Mouse (Mus musculus) hindbrain, embryonic 11.5 days (tissue): ENCODE data around the gene Mindy3. TPM values are rescaled to one million over a fixed set of nuclear protein-coding genes. Genes with fewer than 3 reads are reported as not detected.

Experiments used
- ATAC-seq: fragments of 200-750 bp; cut with Nextera tagmentation; 2 replicates; pipeline ENCODE4 v1.8.0; 2017; ENCODE audit warnings: mild to moderate bottlenecking, moderate TSS enrichment, moderate library complexity; ENCODE audit not compliant: low FRiP score
- DNase-seq: peaks from one replicate; pipeline ENCODE4 v3.0.0-alpha.2; 2015; ENCODE audit warnings: low spot score
- H3K27ac ChIP-seq: fragments of 300-500 bp; sonication (generic); 2 replicates; pipeline ENCODE4 v1.5.1; 2014; ENCODE audit warnings: mild to moderate bottlenecking, low read depth, low read length
- H3K27me3 ChIP-seq: fragments of 300-500 bp; sonication (generic); 2 replicates; pipeline ENCODE4 v1.6.1; 2014; ENCODE audit warnings: mild to moderate bottlenecking, low read length, moderate library complexity, mixed read lengths; ENCODE audit not compliant: control insufficient read depth, insufficient read depth
- H3K36me3 ChIP-seq: fragments of 300-500 bp; sonication (generic); 2 replicates; pipeline ENCODE4 v1.6.1; 2014; ENCODE audit warnings: mild to moderate bottlenecking, low read length, moderate library complexity, mixed read lengths; ENCODE audit not compliant: control insufficient read depth, insufficient read depth
- H3K4me1 ChIP-seq: fragments of 300-500 bp; sonication (generic); replicated peaks from 2 replicates; pipeline ENCODE4 v1.6.1; 2014; ENCODE audit warnings: low read length, mixed read lengths; ENCODE audit not compliant: control insufficient read depth, insufficient read depth
- H3K4me2 ChIP-seq: fragments of 300-500 bp; sonication (generic); replicated peaks from 2 replicates; pipeline ENCODE4 v1.6.1; 2014; ENCODE audit warnings: mild to moderate bottlenecking, low read depth, low read length
- H3K4me3 ChIP-seq: fragments of 300-500 bp; sonication (generic); 2 replicates; pipeline ENCODE4 v1.5.1; 2014; ENCODE audit warnings: low read depth, low read length
- H3K9ac ChIP-seq: fragments of 300-500 bp; sonication (generic); 2 replicates; pipeline ENCODE4 v1.6.1; 2014; ENCODE audit warnings: low read depth, low read length
- H3K9me3 ChIP-seq: fragments of 300-500 bp; sonication (generic); 2 replicates; pipeline ENCODE4 v1.6.1; 2016; ENCODE audit warnings: low read length; ENCODE audit not compliant: control insufficient read depth
- WGBS: fragments of 180-500 bp; shearing (Covaris S2); extraction: QIAGEN DNeasy Blood & Tissue Kit; methylation state at CpG from one replicate; pipeline ENCODE4 v1.1.7; 2014; 5-methylcytosine and 5-hydroxymethylcytosine counted together
- polyA plus RNA-seq: library from polyadenylated mRNA; unstranded; fragments of >200 nt; fragmentation: Nextera tagmentation; extraction: Ambion mirVana; gene quantifications from 2 replicates; pipeline ENCODE4 v1.2.1, GENCODE M21; 2014

The Mindy3 gene
- polyA plus RNA-seq, 1 experiment from 2014 or later: 53.8 TPM

GRCm38 (mm10) chr2:12384389-12384788 lies 34.9 kb downstream of the Mindy3 start:
- Histone ChIP-seq H3K27ac (no peak overlapping the region), H3K4me2 (no peak overlapping the region), H3K36me3 (no peaks in the 10 kb centered on the region), H3K9ac (no peak overlapping the region), H3K9me3 (no peaks in the 10 kb centered on the region), H3K27me3 (no peaks in the 10 kb centered on the region), H3K4me3 (no peak overlapping the region), H3K4me1 (no peaks in the 10 kb centered on the region)
- WGBS: 92% methylated on average over 1 of the region's 1 CpGs
- ATAC-seq: no peak
- DNase-seq: no peak

GRCm38 (mm10) chr2:12382650-12383049 lies 36.6 kb downstream of the Mindy3 start:
- Histone ChIP-seq H3K9me3 (no peaks in the 10 kb centered on the region), H3K36me3 (no peaks in the 10 kb centered on the region), H3K27ac (no peak overlapping the region), H3K4me3 (no peak overlapping the region), H3K4me1 (no peaks in the 10 kb centered on the region), H3K9ac (no peak overlapping the region), H3K27me3 (no peaks in the 10 kb centered on the region), H3K4me2 (no peak overlapping the region)
- DNase-seq (no peak), ATAC-seq (no peak)
- 80% methylated on average over 4 of the region's 4 CpGs for WGBS

DNA sequence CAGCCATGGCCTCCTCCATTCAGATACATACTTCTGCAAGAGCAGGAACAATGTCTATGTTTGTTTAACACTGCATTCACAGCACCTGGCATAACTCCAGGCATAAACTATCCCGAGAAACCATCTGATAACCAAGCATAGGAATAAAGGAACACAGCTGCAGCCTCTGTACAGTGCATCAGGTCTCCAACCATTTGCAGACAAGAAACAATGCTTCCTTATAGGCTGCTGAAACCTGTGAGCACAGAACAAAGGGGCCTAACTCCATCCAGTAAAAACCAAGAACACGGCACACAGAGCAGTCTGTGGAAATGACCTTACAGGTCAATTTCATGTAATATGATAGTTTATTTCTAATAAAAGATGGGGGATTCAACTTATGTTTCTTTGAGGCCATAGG lies 39.0 kb downstream of the Mindy3 start:
- Histone ChIP-seq H3K9ac (no peak overlapping the region), H3K4me2 (no peak overlapping the region), H3K4me3 (no peak overlapping the region), H3K36me3 (no peaks in the 10 kb centered on the region), H3K4me1 (no peaks in the 10 kb centered on the region), H3K27ac (no peak overlapping the region), H3K9me3 (no peaks in the 10 kb centered on the region), H3K27me3 (no peaks in the 10 kb centered on the region)
- DNase-seq: no peak
- WGBS: 60% methylated on average over 2 of the region's 2 CpGs
- no peak for ATAC-seq

- ATAC-seq (no peak), DNase-seq (no peak)
- H3K4me1 ChIP-seq: no peaks in the 10 kb centered on the region
- H3K9ac ChIP-seq: no peak overlapping the region
- H3K27me3 ChIP-seq: no peaks in the 10 kb centered on the region
- H3K36me3 ChIP-seq: no peaks in the 10 kb centered on the region
- H3K4me3 ChIP-seq: no peak overlapping the region
- no peak overlapping the region for H3K4me2 ChIP-seq
- H3K27ac ChIP-seq: no peak overlapping the region
- H3K9me3 ChIP-seq: no peaks in the 10 kb centered on the region
- 85% methylated on average over 5 of the region's 5 CpGs for WGBS
Observed at GRCm38 (mm10) chr2:12378591-12378990, 40.7 kb downstream of the Mindy3 start.

GRCm38 (mm10) chr2:12377024-12377423 lies 42.2 kb downstream of the Mindy3 start:
- DNase-seq (no peak), ATAC-seq (no peak)
- Histone ChIP-seq H3K4me2 (no peak overlapping the region), H3K27me3 (no peaks in the 10 kb centered on the region), H3K9ac (no peak overlapping the region), H3K9me3 (no peaks in the 10 kb centered on the region), H3K27ac (no peak overlapping the region), H3K4me3 (no peak overlapping the region), H3K4me1 (no peaks in the 10 kb centered on the region), H3K36me3 (no peaks in the 10 kb centered on the region)
- WGBS: 62% methylated on average over 1 of the region's 1 CpGs

DNA sequence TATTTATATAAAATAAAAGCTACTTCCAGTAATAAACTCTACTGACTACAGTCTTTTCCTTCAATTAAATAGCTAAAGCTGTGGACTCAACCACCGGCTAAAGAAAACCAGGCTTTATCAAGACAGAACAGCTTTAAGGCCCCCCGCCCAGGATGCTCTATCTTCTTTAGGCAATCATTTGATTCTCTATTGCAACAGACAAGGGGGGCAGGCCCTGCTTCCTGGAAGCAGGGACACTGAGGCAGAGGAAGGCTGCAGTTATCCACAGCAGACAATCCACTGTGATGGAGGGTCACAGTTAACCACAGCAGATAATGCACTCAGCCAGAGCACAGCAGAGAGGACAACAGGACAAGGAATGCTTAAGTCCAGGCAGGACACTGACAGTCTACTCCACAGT lies 46.4 kb downstream of the Mindy3 start:
- Histone ChIP-seq H3K4me1 (no peaks in the 10 kb centered on the region), H3K9ac (no peak overlapping the region), H3K4me3 (no peak overlapping the region), H3K27ac (no peak overlapping the region), H3K36me3 (no peaks in the 10 kb centered on the region), H3K9me3 (no peaks in the 10 kb centered on the region), H3K27me3 (no peaks in the 10 kb centered on the region), H3K4me2 (no peak overlapping the region)
- DNase-seq: no peak
- 89% methylated on average over 2 of the region's 2 CpGs for WGBS
- ATAC-seq: no peak

GRCm38 (mm10) chr2:12371401-12371800 lies 47.9 kb downstream of the Mindy3 start:
- no peaks in the 10 kb centered on the region for H3K9me3 ChIP-seq
- no peak overlapping the region for H3K4me2 ChIP-seq
- ATAC-seq (no peak), DNase-seq (no peak)
- 98% methylated on average over 4 of the region's 4 CpGs for whole genome bisulfite sequencing
- H3K27me3 ChIP-seq: no peaks in the 10 kb centered on the region
- no peaks in the 10 kb centered on the region for H3K4me1 ChIP-seq
- H3K4me3 ChIP-seq: no peak overlapping the region
- no peaks in the 10 kb centered on the region for H3K36me3 ChIP-seq
- H3K9ac ChIP-seq: no peak overlapping the region
- no peak overlapping the region for H3K27ac ChIP-seq

GRCm38 (mm10) chr2:12368451-12368850 lies 50.8 kb downstream of the Mindy3 start:
- no peak overlapping the region for H3K9ac ChIP-seq
- no peaks in the 10 kb centered on the region for H3K4me1 ChIP-seq
- H3K9me3 ChIP-seq: no peaks in the 10 kb centered on the region
- H3K36me3 ChIP-seq: no peaks in the 10 kb centered on the region
- ATAC-seq (no peak), DNase-seq (no peak)
- H3K27ac ChIP-seq: no peak overlapping the region
- WGBS: 84% methylated on average over 2 of the region's 2 CpGs
- H3K4me2 ChIP-seq: no peak overlapping the region
- no peaks in the 10 kb centered on the region for H3K27me3 ChIP-seq
- H3K4me3 ChIP-seq: no peak overlapping the region

DNA sequence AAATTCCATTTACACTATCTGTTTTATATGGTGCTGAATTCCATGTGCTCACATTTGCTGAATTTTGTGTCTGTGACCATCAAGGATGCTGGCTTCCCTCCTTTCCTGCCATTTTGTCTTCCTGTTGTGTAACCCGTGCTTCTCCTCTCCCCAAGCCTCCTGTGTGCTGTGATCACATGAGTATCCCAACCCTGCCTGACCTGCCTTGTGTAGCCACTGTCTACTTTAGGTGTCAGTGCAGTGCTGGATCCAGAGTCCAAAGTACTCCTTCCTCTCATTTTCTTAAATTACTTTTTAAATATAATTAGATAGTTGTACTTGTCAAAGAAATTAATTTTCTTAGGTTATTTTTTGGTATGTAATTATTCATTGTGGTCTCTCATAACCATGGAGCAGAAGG lies 51.3 kb downstream of the Mindy3 start:
- Histone ChIP-seq H3K27ac (no peak overlapping the region), H3K4me2 (no peak overlapping the region), H3K9me3 (no peaks in the 10 kb centered on the region), H3K36me3 (no peaks in the 10 kb centered on the region), H3K4me1 (no peaks in the 10 kb centered on the region), H3K9ac (no peak overlapping the region), H3K27me3 (no peaks in the 10 kb centered on the region), H3K4me3 (no peak overlapping the region)
- 74% methylated on average over 1 of the region's 1 CpGs for WGBS
- ATAC-seq (no peak), DNase-seq (no peak)
